Mouse (Mus musculus) kidney, adult 2 months (tissue): ENCODE results near the gene Btd.

Experiments
- CTCF ChIP-seq: fragments of 200-500 bp; conservative IDR thresholded peaks from 2 replicates; pipeline ENCODE4 v1.5.1; 2011; ENCODE audit warnings: low read depth, mild to moderate bottlenecking, control low read depth, low read length, moderate library complexity, mixed read lengths; ENCODE audit not compliant: insufficient read depth, insufficient read length
- POLR2A ChIP-seq: fragments of 200-500 bp; IDR thresholded peaks from one replicate; pipeline ENCODE4 v1.6.1; 2011; ENCODE audit warnings: low read depth, low read length, control low read depth

- TF ChIP-seq POLR2A: no peak
- no peak for TF ChIP-seq CTCF
These were observed 40.5 kb downstream of the Btd start for GRCm38 (mm10) chr14:31681291-31681690.
